Mouse (Mus musculus): Measurements from ENCODE around the gene Chn1. TPM values are rescaled to one million over a fixed set of nuclear protein-coding genes. Genes with fewer than 3 reads are reported as not detected.

Gene Chn1
- polyA plus RNA-seq, 1 experiment = 3.1 TPM

- no peak overlapping the region for H3K4me3 ChIP-seq (ENCODE audit: control insufficient read depth, insufficient read depth, low read length)
Observed at GRCm38 (mm10) chr2:73779016-73779595, 4.0 kb upstream of the Chn1 start.

GRCm38 (mm10) chr2:73776936-73777335, 1.8 kb upstream of the Chn1 start:
- H3K4me1 ChIP-seq (replicated peaks; ENCODE audit: control insufficient read depth, insufficient read depth, low read length) = peaks cover 4% of the 10 kb centered on the region
- H3K27me3 ChIP-seq (ENCODE audit: control insufficient read depth, insufficient read depth, low read length) = peaks cover 16% of the 10 kb centered on the region
- H3K4me3 ChIP-seq (ENCODE audit: control insufficient read depth, insufficient read depth, low read length) = no peak overlapping the region
- DNase-seq = no peak
- TF ChIP-seq CTCF (IDR thresholded peaks at IDR 0.05; ENCODE audit: borderline replicate concordance, control insufficient read depth, extremely low read depth, insufficient read depth, low read length, poor library complexity) (no peak), POLR2A (IDR thresholded peaks at IDR 0.05; ENCODE audit: control insufficient read depth, extremely low read depth, insufficient read depth, low read length, poor library complexity) (no peak)
- H3K27ac ChIP-seq (ENCODE audit: control insufficient read depth, insufficient read depth, low read length) = no peak overlapping the region
- 43% methylated on average over 4 of the region's 4 CpGs for WGBS
- no peaks in the 10 kb centered on the region for H3K36me3 ChIP-seq (ENCODE audit: control insufficient read depth, insufficient read depth, low read length)

More at GRCm38 (mm10) chr2:73779016-73779595, 4.0 kb upstream of the Chn1 start:
- TF ChIP-seq POLR2A (IDR thresholded peaks at IDR 0.05; ENCODE audit: control insufficient read depth, extremely low read depth, insufficient read depth, low read length, poor library complexity) (no peak), CTCF (IDR thresholded peaks at IDR 0.05; ENCODE audit: borderline replicate concordance, control insufficient read depth, extremely low read depth, insufficient read depth, low read length, poor library complexity) (no peak)
- WGBS = 73% methylated on average over 4 of the region's 4 CpGs
- H3K27ac ChIP-seq (ENCODE audit: control insufficient read depth, insufficient read depth, low read length) = no peak overlapping the region
- H3K36me3 ChIP-seq (ENCODE audit: control insufficient read depth, insufficient read depth, low read length) = no peaks in the 10 kb centered on the region
- peaks cover 4% of the 10 kb centered on the region for H3K4me1 ChIP-seq (replicated peaks; ENCODE audit: control insufficient read depth, insufficient read depth, low read length)
- H3K27me3 ChIP-seq (ENCODE audit: control insufficient read depth, insufficient read depth, low read length) = peaks cover 13% of the 10 kb centered on the region
- DNase-seq = no peak

DNA sequence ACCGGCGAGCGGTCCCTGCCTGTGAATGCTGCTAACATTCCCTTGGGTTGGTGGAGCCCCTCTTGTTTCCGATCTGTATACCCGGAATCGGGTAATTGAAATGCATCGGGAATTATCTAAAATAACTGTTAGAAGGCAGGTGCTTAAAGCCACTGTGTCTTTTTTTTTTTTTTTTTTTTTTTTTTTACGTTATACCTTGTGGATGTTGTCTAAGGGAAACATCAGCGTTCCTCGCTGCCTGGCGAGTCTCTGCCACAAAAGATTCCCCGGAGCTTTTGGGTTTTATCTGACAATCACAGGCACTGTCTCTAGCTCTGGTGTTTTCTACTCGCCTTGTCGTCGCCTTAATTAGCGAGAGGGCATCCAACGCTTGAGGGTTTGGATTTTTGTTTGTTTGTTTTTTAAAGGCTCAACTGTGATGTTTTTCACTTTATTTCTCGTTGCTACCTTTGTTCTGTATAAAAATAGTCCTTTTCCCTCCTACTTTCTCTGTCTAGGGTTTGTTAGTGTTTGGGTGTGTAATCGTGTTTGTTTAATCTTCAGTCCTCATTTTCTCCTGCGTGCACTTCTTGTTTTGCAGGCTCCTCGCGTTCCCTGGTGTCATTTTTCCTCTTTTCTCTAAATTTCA, 651 bp upstream of the Chn1 start:
- no peak for DNase-seq
- no peak overlapping the region for H3K4me3 ChIP-seq (ENCODE audit: control insufficient read depth, insufficient read depth, low read length)
- WGBS = 6% methylated on average over 22 of the region's 22 CpGs
- H3K4me1 ChIP-seq (replicated peaks; ENCODE audit: control insufficient read depth, insufficient read depth, low read length) = peaks cover 4% of the 10 kb centered on the region
- no peaks in the 10 kb centered on the region for H3K36me3 ChIP-seq (ENCODE audit: control insufficient read depth, insufficient read depth, low read length)
- TF ChIP-seq POLR2A (IDR thresholded peaks at IDR 0.05; ENCODE audit: control insufficient read depth, extremely low read depth, insufficient read depth, low read length, poor library complexity) (no peak), CTCF (IDR thresholded peaks at IDR 0.05; ENCODE audit: borderline replicate concordance, control insufficient read depth, extremely low read depth, insufficient read depth, low read length, poor library complexity) (no peak)
- peaks cover 16% of the 10 kb centered on the region for H3K27me3 ChIP-seq (ENCODE audit: control insufficient read depth, insufficient read depth, low read length)
- no peak overlapping the region for H3K27ac ChIP-seq (ENCODE audit: control insufficient read depth, insufficient read depth, low read length)

DNA sequence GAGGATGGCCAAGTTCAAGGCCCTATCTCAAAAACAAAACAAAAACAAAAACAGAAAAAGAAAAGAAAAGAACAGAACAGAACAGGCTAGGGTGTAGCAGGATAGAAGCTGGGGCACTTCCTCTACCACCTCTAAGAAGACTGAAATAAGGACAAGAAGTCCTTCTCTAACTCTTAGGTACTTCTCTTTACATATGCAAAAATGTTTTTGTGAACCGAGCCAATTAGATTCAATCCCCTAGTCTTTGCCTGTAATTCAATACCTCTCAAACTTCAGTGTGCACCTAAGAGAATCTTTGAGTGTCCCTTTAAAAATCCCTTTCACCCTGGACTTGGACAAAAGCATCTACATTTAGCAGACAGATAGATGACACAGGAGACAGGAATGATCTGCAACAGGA, 2.2 kb downstream of the Chn1 start:
- WGBS = 54% methylated on average over 1 of the region's 1 CpGs
- Histone ChIP-seq H3K36me3 (ENCODE audit: control insufficient read depth, insufficient read depth, low read length) (no peaks in the 10 kb centered on the region), H3K4me1 (replicated peaks; ENCODE audit: control insufficient read depth, insufficient read depth, low read length) (peaks cover 4% of the 10 kb centered on the region), H3K27ac (ENCODE audit: control insufficient read depth, insufficient read depth, low read length) (no peak overlapping the region), H3K4me3 (ENCODE audit: control insufficient read depth, insufficient read depth, low read length) (no peak overlapping the region), H3K27me3 (ENCODE audit: control insufficient read depth, insufficient read depth, low read length) (peaks cover 16% of the 10 kb centered on the region)
- no peak for DNase-seq
- TF ChIP-seq POLR2A (IDR thresholded peaks at IDR 0.05; ENCODE audit: control insufficient read depth, extremely low read depth, insufficient read depth, low read length, poor library complexity) (no peak), CTCF (IDR thresholded peaks at IDR 0.05; ENCODE audit: borderline replicate concordance, control insufficient read depth, extremely low read depth, insufficient read depth, low read length, poor library complexity) (no peak)

DNA sequence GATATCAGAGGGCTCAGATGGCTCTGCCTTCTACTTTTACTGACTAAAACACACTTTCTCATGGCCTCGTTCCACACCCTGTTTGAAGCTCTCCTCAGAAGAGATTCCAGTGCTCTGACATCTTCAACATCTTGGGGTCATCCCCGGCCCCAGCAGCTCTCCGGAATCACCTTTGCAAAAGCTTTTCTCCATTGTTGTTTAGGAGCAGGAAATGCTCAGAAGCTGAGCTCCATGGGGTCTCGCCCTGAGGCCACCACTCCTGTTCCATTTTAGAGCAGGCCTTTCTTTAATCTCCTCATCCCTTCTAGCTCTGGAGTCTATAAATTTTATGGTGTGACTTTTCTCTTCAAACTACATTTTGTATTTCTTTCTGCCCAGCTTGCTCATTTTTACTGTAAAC, 6.5 kb downstream of the Chn1 start:
- no peaks in the 10 kb centered on the region for H3K4me1 ChIP-seq (replicated peaks; ENCODE audit: control insufficient read depth, insufficient read depth, low read length)
- no peak overlapping the region for H3K27ac ChIP-seq (ENCODE audit: control insufficient read depth, insufficient read depth, low read length)
- TF ChIP-seq POLR2A (IDR thresholded peaks at IDR 0.05; ENCODE audit: control insufficient read depth, extremely low read depth, insufficient read depth, low read length, poor library complexity) (no peak), CTCF (IDR thresholded peaks at IDR 0.05; ENCODE audit: borderline replicate concordance, control insufficient read depth, extremely low read depth, insufficient read depth, low read length, poor library complexity) (no peak)
- peaks cover 3% of the 10 kb centered on the region; the same call in 1 of the 2 replicates for H3K27me3 ChIP-seq (ENCODE audit: control insufficient read depth, insufficient read depth, low read length)
- H3K4me3 ChIP-seq (ENCODE audit: control insufficient read depth, insufficient read depth, low read length) = no peak overlapping the region
- WGBS = 90% methylated on average over 4 of the region's 4 CpGs
- H3K36me3 ChIP-seq (ENCODE audit: control insufficient read depth, insufficient read depth, low read length) = no peaks in the 10 kb centered on the region
- DNase-seq = no peak

GRCm38 (mm10) chr2:73763541-73763940, 11.6 kb downstream of the Chn1 start:
- Histone ChIP-seq H3K36me3 (ENCODE audit: control insufficient read depth, insufficient read depth, low read length) (no peaks in the 10 kb centered on the region), H3K27me3 (ENCODE audit: control insufficient read depth, insufficient read depth, low read length) (no peaks in the 10 kb centered on the region), H3K4me3 (ENCODE audit: control insufficient read depth, insufficient read depth, low read length) (no peak overlapping the region), H3K27ac (ENCODE audit: control insufficient read depth, insufficient read depth, low read length) (no peak overlapping the region), H3K4me1 (replicated peaks; ENCODE audit: control insufficient read depth, insufficient read depth, low read length) (no peaks in the 10 kb centered on the region)
- WGBS = 85% methylated on average over 3 of the region's 3 CpGs
- no peak for DNase-seq
- TF ChIP-seq CTCF (IDR thresholded peaks at IDR 0.05; ENCODE audit: borderline replicate concordance, control insufficient read depth, extremely low read depth, insufficient read depth, low read length, poor library complexity) = no peak
- TF ChIP-seq POLR2A (IDR thresholded peaks at IDR 0.05; ENCODE audit: control insufficient read depth, extremely low read depth, insufficient read depth, low read length, poor library complexity) = no peak

All from thymus, adult 2 months (tissue).